Mouse (Mus musculus) limb, embryonic 14.5 days (tissue): ENCODE measurements at regions not wholly inside any gene's neighbourhood (a gene's known extent, or its start where the extent isn't known, plus 50 kb on each side); places are given as distances from the start of the nearest gene placed in this dataset.

Experiments used
- ATAC-seq: fragments of 200-750 bp; cut with Nextera tagmentation; 2 replicates; pipeline ENCODE4 v1.8.0; 2017; ENCODE audit warnings: low read depth, moderate number of reproducible peaks, moderate TSS enrichment; ENCODE audit not compliant: low FRiP score
- DNase-seq: peaks from one replicate; pipeline ENCODE4 v3.0.0-alpha.2; 2015; ENCODE audit warnings: low spot score
- H3K27ac ChIP-seq: fragments of 300-500 bp; sonication (generic); replicated peaks from 2 replicates; pipeline ENCODE4 v1.5.1; 2014; ENCODE audit warnings: low read depth, mild to moderate bottlenecking, low read length, moderate library complexity, mixed read lengths
- H3K27me3 ChIP-seq: fragments of 300-500 bp; sonication (generic); 2 replicates; pipeline ENCODE4 v1.6.1; 2014; ENCODE audit warnings: low read length, mixed read lengths; ENCODE audit not compliant: control insufficient read depth, insufficient read depth
- H3K36me3 ChIP-seq: fragments of 300-500 bp; sonication (generic); 2 replicates; pipeline ENCODE4 v1.6.1; 2014; ENCODE audit warnings: mild to moderate bottlenecking, low read length, moderate library complexity, mixed read lengths; ENCODE audit not compliant: control insufficient read depth, insufficient read depth
- H3K4me1 ChIP-seq: fragments of 300-500 bp; sonication (generic); 2 replicates; pipeline ENCODE4 v1.6.1; 2014; ENCODE audit warnings: antibody characterized with exemption, low read length, mixed read lengths; ENCODE audit not compliant: control insufficient read depth, insufficient read depth
- H3K4me2 ChIP-seq: fragments of 300-500 bp; sonication (generic); replicated peaks from 2 replicates; pipeline ENCODE4 v1.6.1; 2014; ENCODE audit warnings: low read depth, mild to moderate bottlenecking, low read length, moderate library complexity; ENCODE audit not compliant: severe bottlenecking
- H3K4me3 ChIP-seq: fragments of 300-500 bp; sonication (generic); replicated peaks from 2 replicates; pipeline ENCODE4 v1.5.1; 2014; ENCODE audit warnings: low read length
- H3K9ac ChIP-seq: fragments of 300-500 bp; sonication (generic); 2 replicates; pipeline ENCODE4 v1.6.1; 2014; ENCODE audit warnings: mild to moderate bottlenecking, low read depth, low read length, moderate library complexity; ENCODE audit not compliant: severe bottlenecking
- H3K9me3 ChIP-seq: fragments of 300-500 bp; sonication (generic); 2 replicates; pipeline ENCODE4 v1.6.1; 2016; ENCODE audit warnings: low read length; ENCODE audit not compliant: control insufficient read depth
- POLR2A ChIP-seq: fragments of 200-500 bp; IDR thresholded peaks from 2 replicates; pipeline ENCODE4 v1.8.0; 2012; ENCODE audit warnings: inconsistent platforms, mild to moderate bottlenecking, moderate library complexity, borderline replicate concordance; ENCODE audit not compliant: insufficient read depth, insufficient read length; ENCODE audit errors: extremely low read depth
- WGBS: fragments of 180-500 bp; shearing (Covaris S2); extraction: QIAGEN DNeasy Blood & Tissue Kit; methylation state at CpG from one replicate; pipeline ENCODE4 v1.1.7; 2014; 5-methylcytosine and 5-hydroxymethylcytosine counted together

DNA sequence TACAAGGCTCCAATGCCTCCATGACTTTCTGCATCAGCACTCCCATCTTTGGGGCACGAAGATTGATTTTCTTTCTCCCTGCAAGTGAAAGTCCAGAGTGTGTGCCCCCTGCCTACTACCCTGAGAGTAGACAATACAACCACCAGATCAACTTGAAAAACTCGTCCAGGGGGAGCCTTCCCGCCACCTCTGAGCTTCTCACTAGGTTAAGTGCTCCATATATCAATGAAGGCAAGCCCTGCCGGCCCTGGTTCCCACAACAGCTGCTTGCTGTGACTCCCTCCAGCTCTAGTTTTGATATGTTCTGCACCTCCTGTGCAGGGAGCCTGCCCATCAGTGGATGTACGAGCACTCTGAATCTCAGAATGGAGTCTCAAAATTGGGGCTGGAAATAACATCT, 377.8 kb downstream of the Nr2f2 start:
- no peak overlapping the region for H3K9ac ChIP-seq
- peaks cover 9% of the 10 kb centered on the region for H3K27me3 ChIP-seq
- no peaks in the 10 kb centered on the region for H3K9me3 ChIP-seq
- H3K4me2 ChIP-seq, result no peak overlapping the region
- no peak for DNase-seq
- 0 out of 2 replicates have a peak, but pooled peaks cover 3% of the 10 kb centered on the region for H3K4me1 ChIP-seq
- WGBS, result 8% methylated on average over 5 of the region's 5 CpGs
- ATAC-seq, result no peak
- H3K27ac ChIP-seq, result no peak overlapping the region
- H3K36me3 ChIP-seq, result no peaks in the 10 kb centered on the region
- H3K4me3 ChIP-seq, result no peak overlapping the region
- TF ChIP-seq POLR2A, result no peak

DNA sequence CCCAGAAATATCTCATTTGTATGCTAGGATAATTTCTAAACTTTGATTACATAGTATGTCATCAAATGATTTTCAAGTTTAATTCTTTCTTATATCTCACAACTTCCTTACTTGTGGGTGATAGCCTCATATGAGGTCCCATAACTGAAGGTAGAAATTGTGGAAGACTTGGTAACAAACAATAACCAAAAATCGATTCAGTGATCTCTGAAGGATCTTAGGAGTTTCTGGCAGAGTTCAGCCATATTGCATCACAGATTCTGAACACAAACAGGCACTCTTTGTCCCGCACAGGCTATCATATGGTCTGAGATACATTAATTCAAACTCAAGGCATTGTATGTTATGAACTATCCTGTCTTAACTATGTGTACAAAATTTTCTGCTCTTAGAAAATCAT, 385.2 kb downstream of the Nr2f2 start:
- Histone ChIP-seq H3K27ac (no peak overlapping the region), H3K4me3 (no peak overlapping the region), H3K9me3 (no peaks in the 10 kb centered on the region), H3K4me1 (no peaks in the 10 kb centered on the region), H3K36me3 (no peaks in the 10 kb centered on the region), H3K4me2 (no peak overlapping the region), H3K9ac (no peak overlapping the region), H3K27me3 (no peaks in the 10 kb centered on the region)
- 83% methylated on average over 2 of the region's 2 CpGs for WGBS
- DNase-seq (no peak), ATAC-seq (no peak)
- TF ChIP-seq POLR2A, result no peak

DNA sequence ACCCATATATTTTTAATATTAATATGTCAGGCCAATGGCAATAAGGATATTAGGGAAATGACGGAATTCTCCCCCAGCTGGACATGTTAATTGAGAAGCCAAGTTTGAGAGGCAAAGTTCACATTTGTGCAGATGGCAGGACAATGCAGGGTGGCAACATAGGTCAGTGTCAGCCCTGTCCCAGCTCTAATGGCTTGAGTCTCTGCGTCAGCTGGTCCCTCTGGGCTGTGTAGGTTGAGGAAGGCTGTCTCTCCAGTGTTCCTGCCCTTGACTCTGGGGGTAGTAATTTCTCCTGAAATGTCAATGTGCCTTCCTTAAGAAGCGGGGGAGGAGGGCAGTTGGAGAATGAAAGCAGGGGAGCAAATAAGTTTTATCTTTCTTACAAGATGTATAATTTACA, 390.2 kb downstream of the Nr2f2 start:
- H3K9ac ChIP-seq, result no peak overlapping the region
- H3K27ac ChIP-seq, result no peak overlapping the region
- H3K27me3 ChIP-seq, result no peaks in the 10 kb centered on the region
- H3K9me3 ChIP-seq, result no peaks in the 10 kb centered on the region
- H3K4me3 ChIP-seq, result no peak overlapping the region
- TF ChIP-seq POLR2A, result no peak
- no peak overlapping the region for H3K4me2 ChIP-seq
- no peaks in the 10 kb centered on the region for H3K4me1 ChIP-seq
- ATAC-seq (no peak), DNase-seq (no peak)
- no peaks in the 10 kb centered on the region for H3K36me3 ChIP-seq
- WGBS, result 96% methylated on average over 3 of the region's 3 CpGs

DNA sequence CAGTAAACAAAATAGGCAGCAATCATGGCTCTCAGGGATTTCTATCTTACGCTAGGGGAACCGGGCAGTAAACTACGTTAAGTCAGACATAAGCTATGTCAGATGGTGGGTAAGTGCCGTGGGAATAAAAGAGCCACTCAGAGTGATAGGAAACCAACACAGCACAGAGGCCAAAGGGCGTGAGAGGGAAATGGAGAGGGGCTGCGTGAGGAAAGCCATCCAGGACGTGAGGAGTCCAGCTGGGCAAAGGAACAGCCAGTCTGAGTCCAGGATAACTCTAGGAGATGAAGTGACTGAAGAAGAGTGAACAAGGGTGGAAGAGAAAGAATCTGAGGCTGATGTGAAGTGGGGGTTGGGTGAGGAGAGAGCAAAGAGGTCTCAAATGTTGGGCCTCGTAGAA, 402.5 kb downstream of the Nr2f2 start:
- no peaks in the 10 kb centered on the region for H3K9me3 ChIP-seq
- no peaks in the 10 kb centered on the region for H3K27me3 ChIP-seq
- no peaks in the 10 kb centered on the region for H3K4me1 ChIP-seq
- no peak for DNase-seq
- no peak overlapping the region for H3K4me3 ChIP-seq
- WGBS, result 59% methylated on average over 8 of the region's 8 CpGs
- no peak overlapping the region for H3K4me2 ChIP-seq
- ATAC-seq, result no peak
- H3K36me3 ChIP-seq, result no peaks in the 10 kb centered on the region
- TF ChIP-seq POLR2A, result no peak
- no peak overlapping the region for H3K27ac ChIP-seq
- H3K9ac ChIP-seq, result no peak overlapping the region

DNA sequence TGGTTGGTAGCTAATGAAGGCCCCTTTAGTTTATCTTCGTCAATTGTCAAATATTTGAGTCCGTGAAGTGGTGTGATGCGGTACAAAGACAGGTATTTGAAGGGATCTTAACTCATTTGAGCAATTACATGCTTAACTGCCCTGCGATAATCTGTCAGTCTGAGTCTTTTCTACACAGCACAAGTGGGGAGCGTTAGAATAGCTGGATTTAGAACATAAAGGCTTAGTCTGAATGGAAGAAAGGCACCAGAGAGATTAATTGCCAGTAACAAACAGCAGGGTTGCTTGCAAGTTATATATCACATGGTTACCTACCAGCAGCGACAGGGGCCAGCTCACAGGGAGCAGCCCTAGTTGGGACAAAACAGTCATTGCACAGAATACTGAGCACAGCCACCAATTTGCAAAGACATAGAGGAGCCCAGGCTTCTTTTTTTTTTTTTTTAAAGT, 416.3 kb downstream of the Nr2f2 start:
- Histone ChIP-seq H3K27ac (no peak overlapping the region), H3K9me3 (no peaks in the 10 kb centered on the region), H3K4me2 (no peak overlapping the region), H3K27me3 (no peaks in the 10 kb centered on the region), H3K9ac (no peak overlapping the region), H3K36me3 (no peaks in the 10 kb centered on the region), H3K4me3 (no peak overlapping the region), H3K4me1 (peaks cover 5% of the 10 kb centered on the region; the same call in 1 of the 2 replicates)
- no peak for DNase-seq
- no peak for ATAC-seq
- WGBS, result 28% methylated on average over 6 of the region's 6 CpGs
- no peak for TF ChIP-seq POLR2A

DNA sequence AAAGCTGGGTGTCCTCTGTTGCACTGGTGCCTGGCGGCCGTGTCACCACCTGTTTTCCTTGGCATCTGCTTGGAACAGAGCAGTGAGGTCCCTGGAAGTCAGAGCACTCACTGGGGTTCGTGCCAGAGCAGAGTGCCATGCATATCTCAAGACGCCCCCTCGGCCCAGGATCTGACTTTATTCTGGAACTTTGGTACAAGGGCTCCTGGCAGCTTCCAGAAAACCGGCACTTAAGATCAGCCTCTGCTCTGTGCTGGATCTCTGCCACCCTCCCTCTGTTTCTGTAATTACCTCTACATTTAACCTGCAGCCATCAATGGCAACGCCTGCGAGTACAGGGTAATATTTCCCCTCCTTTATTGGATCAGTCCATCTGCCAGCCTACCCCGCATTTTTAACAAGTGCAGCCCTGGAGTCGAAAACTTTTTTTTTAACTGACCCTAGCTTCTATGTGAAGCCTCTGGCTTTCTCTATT, 416.9 kb downstream of the Nr2f2 start:
- Histone ChIP-seq H3K27ac (no peak overlapping the region), H3K9me3 (no peaks in the 10 kb centered on the region), H3K4me2 (no peak overlapping the region), H3K27me3 (no peaks in the 10 kb centered on the region), H3K4me1 (peaks cover 5% of the 10 kb centered on the region; the same call in 1 of the 2 replicates), H3K9ac (no peak overlapping the region), H3K36me3 (no peaks in the 10 kb centered on the region), H3K4me3 (no peak overlapping the region)
- DNase-seq (peak; percentile 5), ATAC-seq (no peak)
- TF ChIP-seq POLR2A, result no peak
- WGBS, result 19% methylated on average over 10 of the region's 10 CpGs
